Mouse (Mus musculus) CH12.LX (cell line): ENCODE results near the gene Spc25. TPM values are rescaled to one million over a fixed set of nuclear protein-coding genes. Genes with fewer than 3 reads are reported as not detected.

Experiments
- DNase-seq: peaks from one replicate; pipeline ENCODE4 v3.0.0-alpha.2; 2013; ENCODE audit errors: extremely low read depth
- H3K27ac ChIP-seq: 2 replicates; pipeline ENCODE4 v1.5.1; 2012; ENCODE audit warnings: low read depth, mild to moderate bottlenecking, control low read depth, moderate library complexity; ENCODE audit not compliant: insufficient read depth
- H3K27me3 ChIP-seq: replicated peaks from 2 replicates; pipeline ENCODE3; 2012; ENCODE audit warnings: inconsistent platforms
- H3K36me3 ChIP-seq, 2 experiments: replicated peaks in 1 of 2; 2 replicates each; pipeline versions ENCODE3 to v1.6.1; 2012; ENCODE audit warnings: inconsistent platforms in 1 of 2, low read length in 1 of 2, mild to moderate bottlenecking in 1 of 2, mixed read lengths in 1 of 2, moderate library complexity in 1 of 2; ENCODE audit not compliant: control insufficient read depth in 1 of 2, insufficient read depth in 1 of 2
- H3K4me1 ChIP-seq, 2 experiments: 2 replicates each; pipeline ENCODE4 v1.6.1; 2012; ENCODE audit warnings: inconsistent platforms in 1 of 2, moderate library complexity in 1 of 2; ENCODE audit not compliant: insufficient read depth in 2 of 2, control insufficient read depth in 1 of 2
- H3K4me2 ChIP-seq: 2 replicates; pipeline ENCODE4 v1.6.1; 2012; ENCODE audit warnings: low read depth, mild to moderate bottlenecking, control low read depth; ENCODE audit not compliant: poor library complexity, insufficient read depth, severe bottlenecking
- H3K4me3 ChIP-seq, 3 experiments: fragments of 150-350 bp in 1 of 3; sonication (generic) in 1 of 3; replicated peaks in 1 of 3; 2 replicates each; pipeline versions ENCODE3 to v1.5.1; 2011 to 2012; ENCODE audit warnings: low read depth in 2 of 3, low read length in 2 of 3, mild to moderate bottlenecking in 2 of 3, moderate library complexity in 2 of 3, control low read depth in 1 of 3, improper control_type of control experiment in 1 of 3, inconsistent platforms in 1 of 3, mixed read lengths in 1 of 3; ENCODE audit not compliant: poor library complexity in 1 of 3
- H3K79me2 ChIP-seq: replicated peaks from 2 replicates; pipeline ENCODE4 v1.6.1; 2012; ENCODE audit warnings: mild to moderate bottlenecking, moderate library complexity; ENCODE audit not compliant: control insufficient read depth, poor library complexity, insufficient read depth, severe bottlenecking; ENCODE audit errors: extremely low read depth
- H3K9ac ChIP-seq: 2 replicates; pipeline ENCODE4 v1.6.1; 2012; ENCODE audit warnings: low read depth, mild to moderate bottlenecking, control low read depth, moderate library complexity; ENCODE audit not compliant: insufficient read depth
- H3K9me3 ChIP-seq: replicated peaks from 2 replicates; pipeline ENCODE3; 2012; ENCODE audit warnings: low read length, inconsistent platforms, mixed read lengths
- CHD2 ChIP-seq: IDR thresholded peaks from 2 replicates; pipeline ENCODE4 v1.6.1; 2011; ENCODE audit warnings: low read length, improper control_type of control experiment
- E2F4 ChIP-seq: IDR thresholded peaks from 2 replicates; pipeline ENCODE4 v1.6.1; 2011; ENCODE audit warnings: low read depth, low read length, improper control_type of control experiment; ENCODE audit not compliant: insufficient replicate concordance
- JUN ChIP-seq: IDR thresholded peaks from 2 replicates; pipeline ENCODE4 v1.6.1; 2011; ENCODE audit warnings: low read depth, mild to moderate bottlenecking, low read length, improper control_type of control experiment, moderate library complexity; ENCODE audit not compliant: insufficient read depth
- MAFK ChIP-seq: IDR thresholded peaks from 2 replicates; pipeline ENCODE4 v1.6.1; 2011; ENCODE audit warnings: low read length, improper control_type of control experiment; ENCODE audit not compliant: insufficient replicate concordance
- MAZ ChIP-seq: IDR thresholded peaks from 2 replicates; pipeline ENCODE4 v1.6.1; 2012; ENCODE audit warnings: low read depth, mild to moderate bottlenecking, inconsistent platforms, low read length, improper control_type of control experiment, moderate library complexity
- MEF2A ChIP-seq: IDR thresholded peaks from 2 replicates; pipeline ENCODE4 v1.6.1; 2014; ENCODE audit warnings: low read depth, mild to moderate bottlenecking, inconsistent platforms, low read length, improper control_type of control experiment, borderline replicate concordance
- MYC ChIP-seq: IDR thresholded peaks from 2 replicates; pipeline ENCODE4 v1.6.1; 2011; ENCODE audit warnings: low read depth, mild to moderate bottlenecking, improper control_type of control experiment, low read length
- NELFE ChIP-seq: IDR thresholded peaks from 2 replicates; pipeline ENCODE4 v1.6.1; 2011; ENCODE audit warnings: low read depth, low read length, improper control_type of control experiment
- NRF1 ChIP-seq: IDR thresholded peaks from 2 replicates; pipeline ENCODE4 v1.6.1; 2014; ENCODE audit warnings: low read depth, mild to moderate bottlenecking, inconsistent platforms, low read length, improper control_type of control experiment, moderate library complexity
- POLR2A ChIP-seq: IDR thresholded peaks from 2 replicates; pipeline ENCODE4 v1.6.1; 2011; ENCODE audit warnings: low read depth, mild to moderate bottlenecking, improper control_type of control experiment, low read length
- SMC3 ChIP-seq: IDR thresholded peaks from 2 replicates; pipeline ENCODE4 v1.6.1; 2011; ENCODE audit warnings: low read depth, low read length, improper control_type of control experiment
- USF2 ChIP-seq: conservative IDR thresholded peaks from 2 replicates; pipeline ENCODE4 v1.6.1; 2011; ENCODE audit warnings: low read depth, low read length, improper control_type of control experiment
- ZC3H11A ChIP-seq: IDR thresholded peaks from 2 replicates; pipeline ENCODE4 v1.6.1; 2012; ENCODE audit warnings: low read depth, mild to moderate bottlenecking, inconsistent platforms, low read length, improper control_type of control experiment
- ZKSCAN1 ChIP-seq: IDR thresholded peaks from 2 replicates; pipeline ENCODE4 v1.6.1; 2012; ENCODE audit warnings: low read depth, inconsistent platforms, low read length, improper control_type of control experiment, borderline replicate concordance
- ZMIZ1 ChIP-seq: IDR thresholded peaks from 2 replicates; pipeline ENCODE4 v1.6.1; 2012; ENCODE audit warnings: low read depth, mild to moderate bottlenecking, inconsistent platforms, low read length, improper control_type of control experiment
- dilution Hi-C: fragments of 300-500 bp; cut with MboI; formaldehyde crosslinking; loops from 2 replicates; pipeline ENCODE4 v1.14.3; 2020; ENCODE audit warnings: low sequenced_read_pairs; ENCODE audit not compliant: extremely low pct_unique_long_range_greater_than_20kb, extremely low pct_ligation_motif_present
- in situ Hi-C: fragments of 300-500 bp; cut with MboI; formaldehyde crosslinking; loops from 3 replicates; pipeline ENCODE4 v1.14.3; 2019; ENCODE audit warnings: low sequenced_read_pairs, low pct_ligation_motif_present, low pct_unique_long_range_greater_than_20kb, mixed read lengths
- polyA plus RNA-seq: library from polyadenylated mRNA; unstranded; fragments of >175 nt; gene quantifications from 2 replicates; pipeline ENCODE4 v1.2.1, GENCODE M21; 2012; ENCODE audit warnings: low read depth; ENCODE audit not compliant: insufficient read length
- total RNA-seq, 2 experiments: library from RNA; depleted of rRNA; stranded (reverse); fragments of 300-350 nt in 1 of 2; fragments of >200 nt in 1 of 2; gene quantifications; 2 replicates each; pipeline ENCODE4 v1.2.3; 2012 to 2014

Spc25 gene
- total and polyA plus RNA-seq, 3 experiments: 31.7 to 67.2 (median 50.0) TPM

- Histone ChIP-seq H3K4me2 (no peak overlapping the region), H3K9ac (no peak overlapping the region), H3K79me2 (no peaks in the 10 kb centered on the region), H3K27me3 (no peaks in the 10 kb centered on the region), H3K4me1 (peaks cover 0 to 5% of the 10 kb centered on the region in 2 experiments; a peak in 1 of 4 replicates), H3K4me3 (no peak overlapping the region), H3K27ac (no peak overlapping the region), H3K9me3 (no peaks in the 10 kb centered on the region), H3K36me3 (no peaks in the 10 kb centered on the region)
- TF ChIP-seq MYC: no peak
- no peak for TF ChIP-seq MAZ
- no peak for TF ChIP-seq USF2
- TF ChIP-seq MAFK: no peak
- TF ChIP-seq POLR2A: no peak
- no peak for DNase-seq
- dilution Hi-C loops (no loop called here), in situ Hi-C loops (no loop called here)
Observed at GRCm38 (mm10) chr2:69221868-69222416, 15.9 kb upstream of the Spc25 start.

GRCm38 (mm10) chr2:69215242-69215641, 9.2 kb upstream of the Spc25 start:
- Histone ChIP-seq H3K36me3 (no peaks in the 10 kb centered on the region), H3K9ac (no peak overlapping the region), H3K9me3 (no peaks in the 10 kb centered on the region), H3K4me2 (no peak overlapping the region), H3K27ac (no peak overlapping the region), H3K27me3 (no peaks in the 10 kb centered on the region), H3K79me2 (no peaks in the 10 kb centered on the region), H3K4me1 (peaks cover 0 to 9% of the 10 kb centered on the region in 2 experiments; a peak in 2 of 4 replicates), H3K4me3 (no peak overlapping the region)
- DNase-seq: no peak
- dilution Hi-C loops: no loop called here
- TF ChIP-seq MEF2A: no peak
- TF ChIP-seq ZC3H11A: no peak
- TF ChIP-seq E2F4: no peak
- in situ Hi-C loops: no loop called here

- no peaks in the 10 kb centered on the region for H3K9me3 ChIP-seq
- in situ Hi-C loops (no loop called here), dilution Hi-C loops (no loop called here)
- no peaks in the 10 kb centered on the region for H3K36me3 ChIP-seq
- H3K4me2 ChIP-seq: no peak overlapping the region
- no peaks in the 10 kb centered on the region for H3K27me3 ChIP-seq
- no peak overlapping the region for H3K4me3 ChIP-seq
- H3K27ac ChIP-seq: no peak overlapping the region
- TF ChIP-seq JUN (no peak), ZMIZ1 (no peak), CHD2 (no peak), ZKSCAN1 (no peak), NELFE (no peak), NRF1 (no peak), SMC3 (no peak)
- TF ChIP-seq, all 38 proteins: peak for 0
- Histone ChIP-seq H3K79me2 (no peaks in the 10 kb centered on the region), H3K4me1 (peaks cover 0 to 4% of the 10 kb centered on the region in 2 experiments; a peak in 1 of 4 replicates), H3K9ac (no peak overlapping the region)
- no peak for DNase-seq
Observed at GRCm38 (mm10) chr2:69212652-69213051, 6.7 kb upstream of the Spc25 start.
